Mouse (Mus musculus): Measurements from ENCODE around the gene Bbs2. TPM values are rescaled to one million over a fixed set of nuclear protein-coding genes. Genes with fewer than 3 reads are reported as not detected.

Bbs2 gene
- total RNA-seq, 2 experiments from 2014 or later, result 6.8 to 8.7 TPM

Other genes with a start within 250 kb of the Bbs2 start
- 100 to 1,000 TPM; 125 to 126 TPM for gene Amfr, start 86.1 kb downstream of the Bbs2 start, total RNA-seq (2021)
- 10 to 100 TPM; 36.7 to 43.2 TPM for gene Nudt21, start 61.9 kb downstream of the Bbs2 start, total RNA-seq (2021)
- gene Ogfod1, start 61.7 kb downstream of the Bbs2 start, total RNA-seq (2021), result 10 to 100 TPM; 25.0 to 26.2 TPM
- not detected for gene Mt4, start 38.3 kb upstream of the Bbs2 start, total RNA-seq (2021)
- gene Mt3, start 53.7 kb upstream of the Bbs2 start, total RNA-seq (2021), result 10 to 100 TPM; 12.5 to 14.5 TPM
- gene Mt2, start 73.7 kb upstream of the Bbs2 start, total RNA-seq (2021), result 10 to 100 TPM in 1 of 2 experiments, 1 to 10 TPM in 1; 9.4 to 87.4 TPM
- gene Mt1, start 80.2 kb upstream of the Bbs2 start, total RNA-seq (2021), result 100 to 1,000 TPM; 104 to 394 TPM
- 10 to 100 TPM; 27.6 to 28.3 TPM for gene Nup93, start 115.6 kb upstream of the Bbs2 start, total RNA-seq (2021)
- gene Slc12a3, start 230.3 kb upstream of the Bbs2 start, total RNA-seq (2021), result under 1 TPM in 1 of 2 experiments, not detected in 1; 0.38 TPM

All from heart, postnatal 10 days (tissue).